Mouse (Mus musculus) stomach, postnatal 0 days (tissue): ENCODE results near the gene Rtn2. TPM values are rescaled to one million over a fixed set of nuclear protein-coding genes. Genes with fewer than 3 reads are reported as not detected.
A peak's percentile ranks its signal among the peaks of the same experiment; 100 is the strongest.

Experiments used
- ATAC-seq: fragments of 200-750 bp; cut with Nextera tagmentation; 2 replicates; pipeline ENCODE4 v1.8.0; 2017; ENCODE audit not compliant: low FRiP score, low TSS enrichment
- DNase-seq: peaks from one replicate; pipeline ENCODE4 v3.0.0-alpha.2; 2016; ENCODE audit warnings: low spot score
- H3K27ac ChIP-seq: fragments of 300-500 bp; sonication (generic); replicated peaks from 2 replicates; pipeline ENCODE4 v1.5.1; 2014; ENCODE audit warnings: mild to moderate bottlenecking, control low read depth
- H3K27me3 ChIP-seq: fragments of 300-500 bp; sonication (generic); 2 replicates; pipeline ENCODE4 v1.6.1; 2014; ENCODE audit warnings: low read length; ENCODE audit not compliant: control insufficient read depth, insufficient read depth
- H3K36me3 ChIP-seq: fragments of 300-500 bp; sonication (generic); 2 replicates; pipeline ENCODE4 v1.6.1; 2014; ENCODE audit warnings: low read length, mixed read lengths; ENCODE audit not compliant: control insufficient read depth, insufficient read depth
- H3K4me1 ChIP-seq: fragments of 300-500 bp; sonication (generic); replicated peaks from 2 replicates; pipeline ENCODE4 v1.6.1; 2014; ENCODE audit warnings: antibody characterized with exemption; ENCODE audit not compliant: control insufficient read depth, insufficient read depth
- H3K4me2 ChIP-seq: fragments of 300-500 bp; sonication (generic); replicated peaks from 2 replicates; pipeline ENCODE4 v1.6.1; 2014; ENCODE audit warnings: low read depth, mild to moderate bottlenecking, control low read depth, moderate library complexity
- H3K4me3 ChIP-seq: fragments of 300-500 bp; sonication (generic); 2 replicates; pipeline ENCODE4 v1.5.1; 2014; ENCODE audit warnings: low read depth, low read length, control low read depth
- H3K9ac ChIP-seq: fragments of 300-500 bp; sonication (generic); 2 replicates; pipeline ENCODE4 v1.6.1; 2014; ENCODE audit warnings: mild to moderate bottlenecking, low read length, control low read depth, mixed read lengths
- H3K9me3 ChIP-seq: fragments of 300-500 bp; sonication (generic); 2 replicates; pipeline ENCODE4 v1.6.1; 2016; ENCODE audit warnings: low read length; ENCODE audit not compliant: control insufficient read depth
- CTCF ChIP-seq: IDR thresholded peaks from 2 replicates; pipeline ENCODE4 v1.5.1; 2016; ENCODE audit warnings: antibody characterized with exemption, low read depth, mild to moderate bottlenecking, moderate library complexity
- EP300 ChIP-seq: optimal IDR thresholded peaks from 2 replicates; pipeline ENCODE3; 2016; ENCODE audit warnings: antibody characterized with exemption
- WGBS: fragments of 180-500 bp; shearing (Covaris S2); extraction: QIAGEN DNeasy Blood & Tissue Kit; methylation state at CpG from one replicate; pipeline ENCODE4 v1.1.7; 2014; 5-methylcytosine and 5-hydroxymethylcytosine counted together
- polyA plus RNA-seq: library from polyadenylated mRNA; unstranded; fragments of >200 nt; fragmentation: Nextera tagmentation; extraction: Ambion mirVana; gene quantifications from 2 replicates; pipeline ENCODE4 v1.2.1, GENCODE M21; 2015

Gene Rtn2
- polyA plus RNA-seq, 1 experiment from 2014 or later: 10.1 TPM

DNA sequence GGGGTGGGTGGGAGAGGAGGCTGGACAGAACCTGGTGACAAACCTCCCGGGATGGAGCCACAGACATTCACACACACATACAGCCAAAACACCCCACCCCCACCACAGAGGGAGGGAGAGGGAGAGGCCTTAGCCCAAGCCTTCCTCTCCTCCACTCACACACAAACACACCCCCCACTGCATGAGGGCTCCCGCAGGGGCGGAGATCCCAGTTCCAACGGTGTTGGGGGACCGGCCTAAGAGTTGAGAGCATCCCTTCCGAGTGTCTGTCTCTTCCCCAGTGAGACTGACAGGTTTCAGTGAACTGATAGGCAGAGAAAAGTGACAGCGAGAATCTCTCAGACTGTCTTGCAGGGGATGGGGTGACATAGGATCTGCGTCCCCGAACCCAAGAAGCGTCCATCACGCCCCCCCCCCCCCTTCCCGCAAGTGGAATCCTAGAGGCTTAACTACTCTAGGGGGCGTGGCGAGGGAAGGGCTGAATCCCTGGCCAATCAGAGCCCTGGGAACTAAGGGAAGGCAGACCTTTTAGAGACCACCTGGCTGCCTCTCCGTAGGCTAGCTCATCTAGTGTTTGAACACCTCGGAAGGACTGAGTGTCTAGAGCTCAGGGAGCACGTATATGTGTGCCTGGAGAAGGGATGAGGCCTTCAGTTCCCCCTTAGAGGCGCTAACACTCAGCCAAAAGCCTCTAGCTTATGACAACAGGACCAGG is 25.5 kb downstream of the Rtn2 start:
- H3K4me2 ChIP-seq: peak overlapping the region; percentile 99
- H3K27ac ChIP-seq: peak overlapping the region; percentile 78
- no peak for TF ChIP-seq EP300
- TF ChIP-seq CTCF: peak; percentile 38
- H3K36me3 ChIP-seq: no peaks in the 10 kb centered on the region
- H3K27me3 ChIP-seq: peaks cover 3% of the 10 kb centered on the region; the same call in 1 of the 2 replicates
- H3K9ac ChIP-seq: peak overlapping the region; percentile 61
- H3K9me3 ChIP-seq: no peaks in the 10 kb centered on the region
- H3K4me1 ChIP-seq: peaks cover 8% of the 10 kb centered on the region; the same call in 1 of the 2 replicates
- ATAC-seq (peak; percentile 50), DNase-seq (peak; percentile 72)
- peak overlapping the region; percentile 60 for H3K4me3 ChIP-seq
- WGBS: 3% methylated on average over 15 of the region's 18 CpGs

DNA sequence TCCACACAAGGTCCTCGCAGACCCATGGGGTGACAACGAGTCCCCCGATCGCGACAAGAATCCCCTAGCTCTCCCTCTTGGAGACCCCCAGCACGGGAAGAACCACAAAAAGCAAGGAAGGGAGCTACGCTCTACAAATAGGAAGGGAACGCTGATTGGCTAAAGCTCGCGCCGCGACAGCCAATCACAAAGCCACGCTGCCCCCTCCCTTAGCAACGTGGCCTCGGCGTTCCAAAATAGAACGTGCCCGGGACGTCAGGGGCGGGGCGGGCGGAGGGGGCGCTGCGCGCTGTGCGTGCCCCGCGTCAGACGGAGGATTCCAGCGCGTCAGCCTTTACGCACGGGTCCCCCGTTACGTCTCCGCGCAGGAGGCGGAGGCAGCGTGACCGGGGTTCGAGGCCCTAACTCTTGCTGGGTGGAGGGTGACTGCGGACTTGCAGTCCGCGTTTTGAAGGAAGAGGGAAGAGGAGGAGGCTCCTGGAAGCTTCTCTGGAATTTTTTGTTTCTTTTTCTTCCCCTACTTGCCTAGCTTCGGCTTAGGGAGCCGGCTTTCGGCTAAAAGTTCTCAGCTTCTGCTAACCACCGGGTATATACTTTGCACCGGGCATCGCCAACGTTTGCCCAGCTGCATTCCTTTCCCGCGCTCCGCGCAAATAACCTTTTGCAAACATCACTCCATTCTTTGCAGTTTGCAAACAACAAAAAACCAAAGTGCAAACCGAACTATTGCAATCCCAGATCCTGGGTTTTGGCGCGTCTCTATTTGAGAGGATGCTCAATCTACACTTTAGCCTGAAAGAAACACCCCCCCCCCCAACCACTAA is 26.2 kb downstream of the Rtn2 start:
- H3K9ac ChIP-seq: peak overlapping the region; percentile 61
- H3K4me3 ChIP-seq: peak overlapping the region; percentile 60
- H3K4me2 ChIP-seq: peak overlapping the region; percentile 99
- no peaks in the 10 kb centered on the region; the same call in 1 of the 2 replicates for H3K27me3 ChIP-seq
- TF ChIP-seq CTCF (peak; percentile 57), EP300 (no peak)
- H3K9me3 ChIP-seq: no peaks in the 10 kb centered on the region
- H3K4me1 ChIP-seq: peaks cover 8% of the 10 kb centered on the region; the same call in 1 of the 2 replicates
- H3K27ac ChIP-seq: peak overlapping the region; percentile 78
- ATAC-seq (peak; percentile 89), DNase-seq (peak; percentile 95)
- under 1% methylated on average over 51 of the region's 58 CpGs for WGBS
- H3K36me3 ChIP-seq: no peaks in the 10 kb centered on the region

DNA sequence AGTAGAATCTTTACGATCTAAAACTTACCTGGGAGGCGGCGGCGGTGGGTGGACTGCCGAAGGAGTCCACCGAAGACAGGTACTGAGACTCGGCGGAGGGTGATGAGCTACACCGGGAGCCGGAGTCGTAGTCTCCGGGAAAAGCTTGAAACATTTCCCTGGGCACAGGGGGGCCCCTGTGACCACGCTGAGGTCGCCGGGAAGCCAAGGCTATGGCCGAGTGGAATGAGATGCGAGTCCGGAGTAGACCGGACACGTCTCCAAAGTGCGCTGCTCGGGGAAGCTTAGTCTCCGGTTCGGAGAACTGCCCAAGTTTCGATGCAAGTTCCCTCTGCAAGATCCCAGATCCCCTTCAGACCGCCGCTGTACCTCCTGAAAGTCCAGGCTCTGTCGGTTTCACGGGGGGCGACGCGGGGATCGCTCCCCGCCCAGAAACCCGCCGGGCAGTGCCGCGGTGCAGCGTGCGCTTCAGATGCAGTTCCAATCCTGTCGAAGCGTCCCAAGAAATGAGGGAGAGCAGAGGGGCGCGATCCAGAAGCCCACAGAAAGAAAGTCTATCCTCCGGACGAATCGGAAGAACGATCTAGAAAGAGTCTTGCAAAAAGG is 27.0 kb downstream of the Rtn2 start:
- Histone ChIP-seq H3K36me3 (no peaks in the 10 kb centered on the region), H3K27me3 (no peaks in the 10 kb centered on the region; the same call in 1 of the 2 replicates), H3K9me3 (no peaks in the 10 kb centered on the region), H3K4me2 (peak overlapping the region; percentile 99), H3K9ac (peak overlapping the region; percentile 48), H3K4me1 (peaks cover 8% of the 10 kb centered on the region; the same call in 1 of the 2 replicates), H3K4me3 (peak overlapping the region; percentile 60), H3K27ac (no peak overlapping the region)
- under 1% methylated on average over 48 of the region's 48 CpGs for WGBS
- DNase-seq (peak; percentile 26), ATAC-seq (no peak)
- no peak for TF ChIP-seq EP300
- TF ChIP-seq CTCF: no peak

DNA sequence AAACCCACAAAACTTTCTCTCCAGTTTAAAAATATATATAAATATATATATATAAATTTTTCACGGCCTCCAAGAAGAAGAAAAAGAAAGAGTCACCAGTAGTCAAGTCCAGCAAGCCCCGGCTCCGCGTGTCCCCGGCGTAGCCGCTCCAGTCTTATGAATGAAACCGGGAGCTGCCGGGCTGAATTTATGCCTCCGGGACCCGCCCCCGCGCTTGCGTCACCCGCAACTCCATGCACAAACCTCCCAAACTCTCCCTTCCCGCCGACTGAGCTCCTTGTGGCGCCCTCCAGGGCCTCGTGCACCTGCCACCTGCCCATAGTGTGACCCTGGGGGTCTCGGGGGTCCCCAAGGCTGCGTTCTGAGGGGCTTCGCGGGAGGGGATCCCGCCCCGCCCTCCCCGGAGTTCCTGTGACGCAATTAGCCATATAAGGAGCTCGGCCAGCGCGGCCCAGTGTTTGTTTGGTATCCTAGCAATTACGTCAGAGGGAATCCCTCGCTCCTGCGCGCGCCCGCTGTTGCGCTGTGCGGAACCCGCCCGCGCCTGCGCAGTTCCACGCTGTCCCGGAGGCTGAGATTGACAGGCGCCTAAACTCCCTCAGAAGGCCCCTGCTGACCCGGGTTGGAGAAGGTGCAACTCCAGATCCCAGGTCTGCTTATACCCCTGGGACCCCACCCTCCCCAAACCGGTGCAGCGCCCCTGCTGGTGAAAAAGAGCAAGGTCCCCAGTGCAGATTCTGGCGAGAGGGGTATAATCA is 27.6 kb downstream of the Rtn2 start, which contains the start of gene Fosb:
Fosb (minus strand) TSS at position 168 of the 758 bp plus-strand sequence.
- under 1% methylated on average over 49 of the region's 49 CpGs for WGBS

DNA sequence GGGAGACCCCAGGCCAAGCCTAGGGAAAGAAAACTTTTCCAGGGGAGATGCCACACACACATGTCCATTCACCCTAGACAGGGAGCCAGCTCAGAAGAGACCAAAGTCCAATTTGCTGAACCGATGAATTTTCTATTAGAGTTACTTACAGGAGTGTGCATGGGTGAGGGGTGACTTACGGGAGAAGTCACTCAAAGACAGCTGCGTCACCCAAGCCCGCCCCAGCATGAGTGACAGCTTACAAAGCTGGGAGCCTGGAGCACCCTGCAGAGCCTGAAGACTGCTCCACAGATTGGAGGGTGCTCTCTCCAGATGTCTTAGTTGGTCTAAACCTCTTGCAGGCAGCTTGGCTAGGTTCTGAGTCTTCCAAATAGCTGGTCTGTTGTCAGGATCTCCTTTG is 29.6 kb downstream of the Rtn2 start:
- Histone ChIP-seq H3K4me3 (no peak overlapping the region), H3K27me3 (no peaks in the 10 kb centered on the region), H3K36me3 (no peaks in the 10 kb centered on the region), H3K9me3 (no peaks in the 10 kb centered on the region), H3K4me2 (no peak overlapping the region), H3K4me1 (0 out of 2 replicates have a peak, but pooled peaks cover 3% of the 10 kb centered on the region), H3K27ac (no peak overlapping the region), H3K9ac (no peak overlapping the region)
- WGBS: 26% methylated on average over 4 of the region's 4 CpGs
- TF ChIP-seq EP300: no peak
- no peak for TF ChIP-seq CTCF
- no peak for DNase-seq
- ATAC-seq: no peak

More for the DNA sequence above, 27.6 kb downstream of the Rtn2 start, which contains the start of gene Fosb:
- Histone ChIP-seq H3K27ac (peak within 1 kb of the TSS; percentile 65), H3K27me3 (no peaks in the 10 kb centered on the region; the same call in 1 of the 2 replicates), H3K4me3 (peak within 1 kb of the TSS; percentile 60), H3K4me1 (0 out of 2 replicates have a peak, but pooled peaks cover 3% of the 10 kb centered on the region), H3K36me3 (no peaks in the 10 kb centered on the region), H3K9me3 (no peaks in the 10 kb centered on the region), H3K4me2 (peak within 1 kb of the TSS; percentile 99), H3K9ac (peak within 1 kb of the TSS; percentile 67)
- DNase-seq (peak; percentile 93), ATAC-seq (peak; percentile 86)
- TF ChIP-seq EP300 (no peak), CTCF (peak; percentile 68)
